Mouse (Mus musculus): ENCODE measurements around the gene Echdc3. TPM values are rescaled to one million over a fixed set of nuclear protein-coding genes. Genes with fewer than 3 reads are reported as not detected.

The Echdc3 gene
- 1.0 and 1.3 TPM in 2 replicates for polyA plus RNA-seq (2012; rRNA removed)

DNA sequence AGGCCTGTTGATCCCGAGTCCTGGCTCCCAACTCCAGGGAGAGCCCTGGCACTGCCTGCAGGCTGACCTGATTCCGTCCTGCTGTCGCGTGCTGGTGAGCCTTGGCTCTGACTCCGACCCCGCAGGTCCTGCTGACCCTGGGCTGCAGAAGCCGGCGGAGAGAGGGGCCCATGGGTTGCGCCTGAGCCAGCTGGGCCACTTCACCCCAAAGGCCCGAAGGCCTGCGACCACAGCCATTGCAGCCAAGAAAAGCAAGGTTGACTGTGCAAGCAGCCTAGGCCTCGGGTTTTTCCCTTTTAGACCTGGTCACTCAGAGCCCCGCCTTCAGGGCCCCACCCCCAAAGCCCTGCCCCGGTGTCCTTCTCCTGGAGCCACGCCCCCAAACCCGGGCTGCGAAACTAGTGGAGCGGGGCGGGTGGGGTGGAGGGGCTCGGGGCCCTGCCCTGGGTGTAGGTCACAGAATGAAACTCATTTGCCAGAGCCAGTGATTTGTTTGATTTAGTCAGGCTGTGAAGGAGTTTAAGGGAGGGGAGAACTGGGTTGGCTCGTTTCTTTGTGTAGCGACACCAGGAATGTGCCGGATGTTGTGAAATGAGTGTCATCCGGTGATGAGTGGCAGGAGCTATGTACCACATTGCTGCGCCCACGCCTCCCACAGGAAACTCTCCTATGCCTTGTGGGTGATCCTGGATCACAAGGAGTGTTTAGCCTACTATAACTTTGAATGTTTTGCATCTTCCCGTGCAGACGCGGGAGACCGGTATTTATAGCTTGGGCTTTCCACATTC lies at the start of gene Echdc3:
Gene Echdc3 (minus strand): TSS at position 310 of the 788 bp plus-strand sequence.
- H3K4me1 ChIP-seq (ENCODE audit: control insufficient read depth, insufficient read depth, insufficient read length, low read length) = peaks cover 9% of the 10 kb centered on the region
- peak within 1 kb of the TSS; percentile 69 for H3K27ac ChIP-seq (ENCODE audit: insufficient read depth, low read depth, low read length)
- WGBS = 4% methylated on average over 30 of the region's 30 CpGs
- TF ChIP-seq POLR2A (IDR thresholded peaks at IDR 0.05; ENCODE audit: low read depth, low read length) (no peak), CTCF (IDR thresholded peaks at IDR 0.05; ENCODE audit: extremely low read depth, insufficient read length, insufficient replicate concordance, low read depth, low read length) (no peak)
- no peaks in the 10 kb centered on the region for H3K36me3 ChIP-seq (ENCODE audit: control insufficient read depth, insufficient read depth, low read length)
- no peaks in the 10 kb centered on the region for H3K27me3 ChIP-seq (ENCODE audit: control insufficient read depth, insufficient read depth, low read length)
- peak within 1 kb of the TSS; percentile 78 for H3K4me3 ChIP-seq (ENCODE audit: low read depth, low read length)

DNA sequence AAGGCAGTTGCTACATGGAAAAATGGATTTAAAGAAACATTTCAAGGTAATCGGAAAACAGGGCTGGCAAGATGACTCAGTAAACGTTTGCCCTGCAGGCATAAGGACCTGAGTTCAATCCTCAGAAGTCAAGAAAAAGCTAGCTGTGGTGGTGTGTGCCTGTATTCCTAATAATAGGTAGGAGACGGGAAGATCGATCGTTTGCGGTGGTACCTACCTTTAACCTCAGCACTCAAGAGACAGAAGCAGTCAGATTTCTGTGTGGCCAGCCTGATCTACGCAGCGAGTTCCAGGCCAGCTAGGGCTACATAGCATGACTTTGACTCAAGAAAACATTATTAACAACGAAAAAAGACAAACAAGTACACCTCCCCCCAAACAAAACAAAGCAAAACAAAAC lies 48.9 kb upstream of the Echdc3 start:
- no peaks in the 10 kb centered on the region for H3K27me3 ChIP-seq (ENCODE audit: control insufficient read depth, insufficient read depth, low read length)
- H3K4me1 ChIP-seq (ENCODE audit: control insufficient read depth, insufficient read depth, insufficient read length, low read length) = peaks cover under 1% of the 10 kb centered on the region; the same call in 1 of the 2 replicates
- H3K27ac ChIP-seq (ENCODE audit: insufficient read depth, low read depth, low read length) = no peak overlapping the region
- TF ChIP-seq POLR2A (IDR thresholded peaks at IDR 0.05; ENCODE audit: low read depth, low read length) (no peak), CTCF (IDR thresholded peaks at IDR 0.05; ENCODE audit: extremely low read depth, insufficient read length, insufficient replicate concordance, low read depth, low read length) (no peak)
- WGBS = 85% methylated on average over 9 of the region's 9 CpGs
- H3K4me3 ChIP-seq (ENCODE audit: low read depth, low read length) = no peak overlapping the region
- H3K36me3 ChIP-seq (ENCODE audit: control insufficient read depth, insufficient read depth, low read length) = no peaks in the 10 kb centered on the region

DNA sequence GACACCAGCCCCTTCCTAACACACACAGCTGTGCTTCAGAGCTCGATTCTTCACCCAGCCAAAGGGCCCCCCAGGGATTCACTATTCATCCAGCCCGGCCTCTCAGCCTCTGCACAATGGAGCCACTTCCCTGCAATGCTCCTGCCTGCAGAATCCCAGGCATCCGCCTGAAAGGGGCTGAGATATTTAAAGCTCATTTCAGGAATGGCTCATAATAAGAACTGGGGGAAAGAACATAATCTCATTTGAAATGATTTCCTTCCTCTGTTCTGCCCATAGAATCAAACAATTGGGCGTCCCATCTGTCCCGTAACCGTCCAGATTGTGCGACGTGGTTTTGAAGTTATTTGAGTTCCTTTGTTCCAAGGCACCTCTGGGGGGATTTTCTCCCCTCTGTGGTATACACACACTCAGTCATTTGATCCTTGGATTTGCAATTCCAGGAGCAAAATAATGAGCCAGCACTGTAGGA lies 48.4 kb upstream of the Echdc3 start:
- 80% methylated on average over 8 of the region's 8 CpGs for WGBS
- Histone ChIP-seq H3K27me3 (ENCODE audit: control insufficient read depth, insufficient read depth, low read length) (no peaks in the 10 kb centered on the region), H3K36me3 (ENCODE audit: control insufficient read depth, insufficient read depth, low read length) (no peaks in the 10 kb centered on the region), H3K27ac (ENCODE audit: insufficient read depth, low read depth, low read length) (no peak overlapping the region), H3K4me3 (ENCODE audit: low read depth, low read length) (no peak overlapping the region), H3K4me1 (ENCODE audit: control insufficient read depth, insufficient read depth, insufficient read length, low read length) (peaks cover 4% of the 10 kb centered on the region; the same call in 1 of the 2 replicates)
- no peak for TF ChIP-seq POLR2A (IDR thresholded peaks at IDR 0.05; ENCODE audit: low read depth, low read length)
- TF ChIP-seq CTCF (IDR thresholded peaks at IDR 0.05; ENCODE audit: extremely low read depth, insufficient read length, insufficient replicate concordance, low read depth, low read length) = no peak

- Histone ChIP-seq H3K4me1 (ENCODE audit: control insufficient read depth, insufficient read depth, insufficient read length, low read length) (peaks cover 4% of the 10 kb centered on the region; the same call in 1 of the 2 replicates), H3K36me3 (ENCODE audit: control insufficient read depth, insufficient read depth, low read length) (no peaks in the 10 kb centered on the region), H3K27ac (ENCODE audit: insufficient read depth, low read depth, low read length) (no peak overlapping the region), H3K27me3 (ENCODE audit: control insufficient read depth, insufficient read depth, low read length) (no peaks in the 10 kb centered on the region), H3K4me3 (ENCODE audit: low read depth, low read length) (no peak overlapping the region)
- TF ChIP-seq POLR2A (IDR thresholded peaks at IDR 0.05; ENCODE audit: low read depth, low read length) (no peak), CTCF (IDR thresholded peaks at IDR 0.05; ENCODE audit: extremely low read depth, insufficient read length, insufficient replicate concordance, low read depth, low read length) (no peak)
- 89% methylated on average over 4 of the region's 4 CpGs for WGBS
Observed at GRCm38 (mm10) chr2:6260661-6261060, 47.8 kb upstream of the Echdc3 start.

DNA sequence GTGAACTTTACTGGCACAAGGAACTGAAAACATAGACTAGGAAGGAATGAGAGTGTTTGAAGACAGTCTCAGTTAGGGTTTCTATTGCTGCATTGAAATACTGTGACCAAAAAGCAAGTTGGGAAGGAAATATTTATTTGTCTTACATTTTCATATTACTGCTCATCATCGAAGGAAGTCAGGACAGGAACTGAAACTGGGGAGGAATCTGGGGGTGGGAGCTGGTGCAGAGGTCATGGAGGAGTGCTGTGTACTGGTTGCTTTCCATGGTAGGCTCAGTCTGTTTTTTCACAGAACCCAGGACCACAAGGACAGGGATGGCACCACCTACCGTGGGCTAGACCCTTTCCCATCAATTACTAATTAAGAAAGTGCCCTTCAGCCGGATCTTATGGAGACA lies 46.3 kb upstream of the Echdc3 start:
- no peak overlapping the region for H3K27ac ChIP-seq (ENCODE audit: insufficient read depth, low read depth, low read length)
- WGBS = 71% methylated on average over 3 of the region's 3 CpGs
- peaks cover 4% of the 10 kb centered on the region; the same call in 1 of the 2 replicates for H3K4me1 ChIP-seq (ENCODE audit: control insufficient read depth, insufficient read depth, insufficient read length, low read length)
- no peaks in the 10 kb centered on the region for H3K27me3 ChIP-seq (ENCODE audit: control insufficient read depth, insufficient read depth, low read length)
- TF ChIP-seq POLR2A (IDR thresholded peaks at IDR 0.05; ENCODE audit: low read depth, low read length) = no peak
- no peak for TF ChIP-seq CTCF (IDR thresholded peaks at IDR 0.05; ENCODE audit: extremely low read depth, insufficient read length, insufficient replicate concordance, low read depth, low read length)
- no peak overlapping the region for H3K4me3 ChIP-seq (ENCODE audit: low read depth, low read length)
- H3K36me3 ChIP-seq (ENCODE audit: control insufficient read depth, insufficient read depth, low read length) = no peaks in the 10 kb centered on the region

DNA sequence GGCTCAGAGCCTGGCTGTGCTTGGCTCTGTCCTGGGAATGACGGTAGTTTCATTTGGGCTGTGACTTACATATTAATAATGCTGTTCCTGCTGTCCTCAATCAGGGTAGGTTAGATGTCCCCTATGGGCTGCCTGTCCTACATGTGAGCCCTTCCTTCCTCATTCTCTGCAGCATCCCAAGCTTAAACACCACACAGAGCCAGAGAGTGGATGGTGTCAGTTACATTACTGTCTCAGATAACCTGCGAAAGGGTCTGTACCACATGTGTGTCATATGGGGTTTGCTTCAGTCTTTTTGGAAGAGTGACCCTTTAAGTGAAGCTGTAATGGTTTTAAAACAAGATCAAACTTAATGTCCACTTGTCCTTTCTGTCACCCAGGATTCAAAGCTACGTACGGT lies 45.2 kb upstream of the Echdc3 start:
- TF ChIP-seq CTCF (IDR thresholded peaks at IDR 0.05; ENCODE audit: extremely low read depth, insufficient read length, insufficient replicate concordance, low read depth, low read length) = no peak
- no peak for TF ChIP-seq POLR2A (IDR thresholded peaks at IDR 0.05; ENCODE audit: low read depth, low read length)
- WGBS = 97% methylated on average over 4 of the region's 4 CpGs
- no peaks in the 10 kb centered on the region for H3K36me3 ChIP-seq (ENCODE audit: control insufficient read depth, insufficient read depth, low read length)

GRCm38 (mm10) chr2:6257146-6257545 lies 44.3 kb upstream of the Echdc3 start:
- Histone ChIP-seq H3K36me3 (ENCODE audit: control insufficient read depth, insufficient read depth, low read length) (no peaks in the 10 kb centered on the region), H3K27ac (ENCODE audit: insufficient read depth, low read depth, low read length) (no peak overlapping the region), H3K4me3 (ENCODE audit: low read depth, low read length) (no peak overlapping the region), H3K4me1 (ENCODE audit: control insufficient read depth, insufficient read depth, insufficient read length, low read length) (peaks cover 4% of the 10 kb centered on the region; the same call in 1 of the 2 replicates), H3K27me3 (ENCODE audit: control insufficient read depth, insufficient read depth, low read length) (no peaks in the 10 kb centered on the region)
- TF ChIP-seq CTCF (IDR thresholded peaks at IDR 0.05; ENCODE audit: extremely low read depth, insufficient read length, insufficient replicate concordance, low read depth, low read length) (no peak), POLR2A (IDR thresholded peaks at IDR 0.05; ENCODE audit: low read depth, low read length) (no peak)
- 78% methylated on average over 2 of the region's 2 CpGs for WGBS

More for the DNA sequence above, 45.2 kb upstream of the Echdc3 start:
- Histone ChIP-seq H3K4me3 (ENCODE audit: low read depth, low read length) (no peak overlapping the region), H3K4me1 (ENCODE audit: control insufficient read depth, insufficient read depth, insufficient read length, low read length) (peaks cover 4% of the 10 kb centered on the region; the same call in 1 of the 2 replicates), H3K27me3 (ENCODE audit: control insufficient read depth, insufficient read depth, low read length) (no peaks in the 10 kb centered on the region), H3K27ac (ENCODE audit: insufficient read depth, low read depth, low read length) (no peak overlapping the region)

Data from small intestine, adult 2 months (tissue).